In genomic region chr6:86921880-86922279, GRCm38 (mm10) we compare ENCODE assay signal across 8 mouse cellular contexts.
DNase-seq lines count a peak whose midpoint lies in the region; ATAC-seq and TF ChIP-seq lines count a peak whose summit lies in the region.

No protein-coding gene starts in this region.

- peak; percentile 70 for DNase-seq in midbrain, embryonic 14.5 days
- DNase-seq in brain, embryonic 14.5 days (ENCODE audit: low read depth): peak; percentile 71
- peak; percentile 64 to 66 for DNase-seq in heart, postnatal 36 days
- DNase-seq in layer of hippocampus, adult 8-10 months (ENCODE audit: low spot score in 2 of 2): peak; percentile 66
- peak; percentile 84 for DNase-seq in lung, postnatal 36 days
- peak; percentile 43 to 72 for DNase-seq in spleen, postnatal 4 days (ENCODE audit: low spot score in 2 of 2)

- no peaks in the 10 kb centered on the region for H3K4me1 ChIP-seq in midbrain, embryonic 14.5 days (ENCODE audit: control insufficient read depth, insufficient read depth, low read length)
- peaks cover 4% of the 10 kb centered on the region; the same call in 1 of the 2 replicates for H3K4me1 ChIP-seq in midbrain, embryonic 16.5 days (ENCODE audit: control insufficient read depth, insufficient read depth, low read length)

- no peak overlapping the region for H3K4me3 ChIP-seq in midbrain, embryonic 14.5 days (replicated peaks; ENCODE audit: low read depth, low read length)
- H3K4me3 ChIP-seq in midbrain, embryonic 16.5 days (ENCODE audit: low read depth, low read length): no peak overlapping the region

- no peak; the same call in 1 of the 2 replicates for ATAC-seq in midbrain, embryonic 14.5 days (ENCODE audit: low FRiP score, low TSS enrichment)
- no peak for ATAC-seq in midbrain, embryonic 16.5 days
- peak; percentile 76 for ATAC-seq in erythroid progenitor cell, adult 5-6 weeks (replicated peaks; ENCODE audit: low FRiP score, poor library complexity, severe bottlenecking)

- intact Hi-C loops in heart, postnatal 36 days (cut with DNase I): loop anchor here (1.0 to 5.0 kb wide), 2 partner anchors 109 to 175 kb away; no protein-coding TSS in a partner anchor

- H3K4me2 ChIP-seq in midbrain, embryonic 14.5 days (ENCODE audit: low read length): no peak overlapping the region
- H3K4me2 ChIP-seq in midbrain, embryonic 16.5 days (ENCODE audit: low read length): no peak overlapping the region

- WGBS in midbrain, embryonic 14.5 days: 27% methylated on average over 4 of the region's 4 CpGs
- WGBS in midbrain, embryonic 16.5 days: 18% methylated on average over 4 of the region's 4 CpGs

- no peaks in the 10 kb centered on the region for H3K9me3 ChIP-seq in midbrain, embryonic 14.5 days (ENCODE audit: control insufficient read depth, low read length)
- H3K9me3 ChIP-seq in midbrain, embryonic 16.5 days (replicated peaks; ENCODE audit: control insufficient read depth, low read length, poor library complexity, severe bottlenecking): no peaks in the 10 kb centered on the region

- H3K27ac ChIP-seq in midbrain, embryonic 14.5 days (replicated peaks; ENCODE audit: low read depth, low read length): no peak overlapping the region
- H3K27ac ChIP-seq in midbrain, embryonic 16.5 days (ENCODE audit: low read length): no peak overlapping the region

- peaks cover 10% of the 10 kb centered on the region for H3K36me3 ChIP-seq in midbrain, embryonic 14.5 days (ENCODE audit: control insufficient read depth, insufficient read depth, low read length)
- no peaks in the 10 kb centered on the region for H3K36me3 ChIP-seq in midbrain, embryonic 16.5 days (ENCODE audit: control insufficient read depth, insufficient read depth, low read length)

- H3K27me3 ChIP-seq in midbrain, embryonic 14.5 days (ENCODE audit: control insufficient read depth, insufficient read depth, low read length): no peaks in the 10 kb centered on the region
- no peaks in the 10 kb centered on the region for H3K27me3 ChIP-seq in midbrain, embryonic 16.5 days (ENCODE audit: control insufficient read depth, insufficient read depth, low read depth, low read length)

- no peak for TF ChIP-seq POLR2A in brain, embryonic 14.5 days (IDR thresholded peaks at IDR 0.05; ENCODE audit: borderline replicate concordance, extremely low read depth, insufficient read depth, insufficient read length, poor library complexity, severe bottlenecking)

- H3K9ac ChIP-seq in midbrain, embryonic 14.5 days (replicated peaks; ENCODE audit: low read length): no peak overlapping the region
- no peak overlapping the region for H3K9ac ChIP-seq in midbrain, embryonic 16.5 days (ENCODE audit: low read depth, low read length)

- peak; percentile 86 for TF ChIP-seq CTCF in brain, embryonic 14.5 days (IDR thresholded peaks at IDR 0.05; ENCODE audit: borderline replicate concordance, extremely low read depth, insufficient read depth, insufficient read length)
